Mouse (Mus musculus): ENCODE measurements around the gene Cdc42ep2.

DNA sequence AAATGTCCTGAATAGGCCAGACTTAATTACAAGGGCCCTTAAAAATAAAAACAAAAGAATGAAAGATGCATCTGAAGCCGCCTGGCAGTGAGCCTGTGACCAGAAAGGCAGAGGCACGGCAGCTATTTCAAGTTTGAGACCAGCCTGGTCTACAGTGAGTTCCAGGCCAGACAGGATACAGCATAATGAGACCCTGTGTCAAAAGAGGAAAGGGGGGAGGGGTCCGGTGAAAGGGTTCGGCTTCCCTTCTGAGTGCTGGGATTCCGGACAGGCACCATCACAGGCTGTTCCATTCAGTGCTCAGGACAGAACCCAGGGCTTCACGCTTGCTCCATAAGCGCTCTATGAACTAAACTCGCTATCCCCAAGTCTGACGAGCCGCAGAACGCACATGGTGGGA, 2.4 kb upstream of the Cdc42ep2 start:
- no peak for TF ChIP-seq USF1 (IDR thresholded peaks at IDR 0.05; ENCODE audit: low read depth)
- no peak for TF ChIP-seq POLR2AphosphoS2 (IDR thresholded peaks at IDR 0.05; ENCODE audit: insufficient read length, low read depth)
- no peak for TF ChIP-seq POLR2A (IDR thresholded peaks at IDR 0.05; ENCODE audit: insufficient read length, low read depth)
- TF ChIP-seq TCF12 (IDR thresholded peaks at IDR 0.05; ENCODE audit: insufficient read depth, poor library complexity, severe bottlenecking), result no peak
- no peak for TF ChIP-seq MYOD1 (IDR thresholded peaks at IDR 0.05; ENCODE audit: control insufficient read depth in 1 of 3, insufficient read length in 2 of 3, low read depth in 2 of 3)
- no peak for TF ChIP-seq E2F4 (IDR thresholded peaks at IDR 0.05; ENCODE audit: insufficient read depth)
- TF ChIP-seq MAX (IDR thresholded peaks at IDR 0.05; ENCODE audit: low read depth), result no peak
